Mouse (Mus musculus) lung, adult 2 months (tissue): ENCODE measurements around the gene Rps16.

ENCODE experiments used
- CTCF ChIP-seq: fragments of 200-500 bp; IDR thresholded peaks from 2 replicates; pipeline ENCODE4 v1.5.1; 2011; ENCODE audit warnings: mild to moderate bottlenecking, low read length, control low read depth; ENCODE audit not compliant: insufficient read depth
- POLR2A ChIP-seq: fragments of 200-500 bp; IDR thresholded peaks from 2 replicates; pipeline ENCODE4 v1.6.1; 2011; ENCODE audit warnings: low read depth, mild to moderate bottlenecking, control low read depth, low read length, borderline replicate concordance; ENCODE audit errors: extremely low read depth

GRCm38 (mm10) chr7:28321974-28322720 is 28.3 kb upstream of the Rps16 start:
- TF ChIP-seq CTCF, result no peak
- no peak for TF ChIP-seq POLR2A
